Mouse (Mus musculus) stomach, postnatal 0 days (tissue): ENCODE measurements around the gene Hnrnpul1. TPM values are rescaled to one million over a fixed set of nuclear protein-coding genes. Genes with fewer than 3 reads are reported as not detected.
A peak's percentile ranks its signal among the peaks of the same experiment; 100 is the strongest.

Experiments used
- ATAC-seq: fragments of 200-750 bp; cut with Nextera tagmentation; 2 replicates; pipeline ENCODE4 v1.8.0; 2017; ENCODE audit not compliant: low FRiP score, low TSS enrichment
- DNase-seq: peaks from one replicate; pipeline ENCODE4 v3.0.0-alpha.2; 2016; ENCODE audit warnings: low spot score
- H3K27ac ChIP-seq: fragments of 300-500 bp; sonication (generic); replicated peaks from 2 replicates; pipeline ENCODE4 v1.5.1; 2014; ENCODE audit warnings: mild to moderate bottlenecking, control low read depth
- H3K27me3 ChIP-seq: fragments of 300-500 bp; sonication (generic); 2 replicates; pipeline ENCODE4 v1.6.1; 2014; ENCODE audit warnings: low read length; ENCODE audit not compliant: control insufficient read depth, insufficient read depth
- H3K36me3 ChIP-seq: fragments of 300-500 bp; sonication (generic); 2 replicates; pipeline ENCODE4 v1.6.1; 2014; ENCODE audit warnings: low read length, mixed read lengths; ENCODE audit not compliant: control insufficient read depth, insufficient read depth
- H3K4me1 ChIP-seq: fragments of 300-500 bp; sonication (generic); replicated peaks from 2 replicates; pipeline ENCODE4 v1.6.1; 2014; ENCODE audit warnings: antibody characterized with exemption; ENCODE audit not compliant: control insufficient read depth, insufficient read depth
- H3K4me2 ChIP-seq: fragments of 300-500 bp; sonication (generic); replicated peaks from 2 replicates; pipeline ENCODE4 v1.6.1; 2014; ENCODE audit warnings: low read depth, mild to moderate bottlenecking, control low read depth, moderate library complexity
- H3K4me3 ChIP-seq: fragments of 300-500 bp; sonication (generic); 2 replicates; pipeline ENCODE4 v1.5.1; 2014; ENCODE audit warnings: low read depth, low read length, control low read depth
- H3K9ac ChIP-seq: fragments of 300-500 bp; sonication (generic); 2 replicates; pipeline ENCODE4 v1.6.1; 2014; ENCODE audit warnings: mild to moderate bottlenecking, low read length, control low read depth, mixed read lengths
- H3K9me3 ChIP-seq: fragments of 300-500 bp; sonication (generic); 2 replicates; pipeline ENCODE4 v1.6.1; 2016; ENCODE audit warnings: low read length; ENCODE audit not compliant: control insufficient read depth
- CTCF ChIP-seq: IDR thresholded peaks from 2 replicates; pipeline ENCODE4 v1.5.1; 2016; ENCODE audit warnings: antibody characterized with exemption, low read depth, mild to moderate bottlenecking, moderate library complexity
- EP300 ChIP-seq: optimal IDR thresholded peaks from 2 replicates; pipeline ENCODE3; 2016; ENCODE audit warnings: antibody characterized with exemption
- WGBS: fragments of 180-500 bp; shearing (Covaris S2); extraction: QIAGEN DNeasy Blood & Tissue Kit; methylation state at CpG from one replicate; pipeline ENCODE4 v1.1.7; 2014; 5-methylcytosine and 5-hydroxymethylcytosine counted together
- polyA plus RNA-seq: library from polyadenylated mRNA; unstranded; fragments of >200 nt; fragmentation: Nextera tagmentation; extraction: Ambion mirVana; gene quantifications from 2 replicates; pipeline ENCODE4 v1.2.1, GENCODE M21; 2015

The Hnrnpul1 gene
- polyA plus RNA-seq, 1 experiment from 2014 or later, result 27.5 TPM

- ATAC-seq, result 0 out of 2 replicates have a peak, but pooled peaks have one; percentile 22
- Histone ChIP-seq H3K4me3 (no peak overlapping the region), H3K9me3 (no peaks in the 10 kb centered on the region), H3K27me3 (no peaks in the 10 kb centered on the region), H3K36me3 (no peaks in the 10 kb centered on the region), H3K27ac (no peak overlapping the region), H3K4me1 (peaks cover 5% of the 10 kb centered on the region; the same call in 1 of the 2 replicates), H3K4me2 (no peak overlapping the region; the same call in 1 of the 2 replicates), H3K9ac (no peak overlapping the region)
- TF ChIP-seq EP300 (no peak), CTCF (no peak)
- WGBS, result 32% methylated on average over 26 of the region's 37 CpGs
- peak; percentile 69 for DNase-seq
These were observed 49.7 kb downstream of the Hnrnpul1 start for GRCm38 (mm10) chr7:25704716-25705364.

GRCm38 (mm10) chr7:25703793-25704494 is 50.6 kb downstream of the Hnrnpul1 start:
- WGBS, result 50% methylated on average over 10 of the region's 10 CpGs
- Histone ChIP-seq H3K4me1 (peaks cover 4% of the 10 kb centered on the region; the same call in 1 of the 2 replicates), H3K36me3 (no peaks in the 10 kb centered on the region), H3K4me3 (no peak overlapping the region), H3K9ac (no peak overlapping the region), H3K27me3 (no peaks in the 10 kb centered on the region), H3K9me3 (no peaks in the 10 kb centered on the region), H3K27ac (no peak overlapping the region), H3K4me2 (no peak overlapping the region)
- TF ChIP-seq EP300 (no peak), CTCF (no peak)
- no peak for DNase-seq
- no peak for ATAC-seq

- Histone ChIP-seq H3K4me3 (no peak overlapping the region), H3K36me3 (no peaks in the 10 kb centered on the region), H3K27me3 (no peaks in the 10 kb centered on the region), H3K27ac (no peak overlapping the region), H3K9me3 (no peaks in the 10 kb centered on the region), H3K4me1 (peaks cover 4% of the 10 kb centered on the region; the same call in 1 of the 2 replicates), H3K4me2 (no peak overlapping the region), H3K9ac (no peak overlapping the region)
- no peak for ATAC-seq
- DNase-seq, result no peak
- TF ChIP-seq EP300 (no peak), CTCF (peak; percentile 43; the same call in 1 of the 2 replicates)
- 100% methylated on average over 2 of the region's 2 CpGs for WGBS
These were observed 52.2 kb downstream of the Hnrnpul1 start for GRCm38 (mm10) chr7:25702350-25702749.

DNA sequence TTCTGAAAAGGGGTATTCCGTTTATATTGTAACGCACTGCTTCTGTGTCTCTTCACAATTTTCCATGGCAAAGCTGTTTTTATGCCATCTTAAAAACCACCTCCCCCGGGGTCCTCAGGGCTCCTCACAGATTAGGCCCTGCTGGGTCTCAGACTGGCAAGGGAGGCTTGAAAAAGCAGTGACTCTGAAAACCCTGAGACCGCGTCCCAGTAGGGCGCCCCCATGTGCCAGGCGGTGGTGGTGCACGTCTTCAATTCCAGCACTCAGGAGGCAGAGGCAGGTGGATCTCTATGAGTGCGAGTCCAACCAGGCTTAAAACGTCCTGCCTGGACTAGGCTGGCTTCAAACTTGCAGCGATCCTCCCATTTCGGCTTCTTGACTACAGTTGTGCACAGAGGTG is 53.8 kb downstream of the Hnrnpul1 start:
- Histone ChIP-seq H3K9me3 (no peaks in the 10 kb centered on the region), H3K27ac (no peak overlapping the region), H3K9ac (no peak overlapping the region), H3K4me2 (no peak overlapping the region), H3K36me3 (no peaks in the 10 kb centered on the region), H3K4me3 (no peak overlapping the region), H3K4me1 (peaks cover 4% of the 10 kb centered on the region; the same call in 1 of the 2 replicates), H3K27me3 (no peaks in the 10 kb centered on the region)
- TF ChIP-seq EP300 (no peak), CTCF (peak; percentile 36; the same call in 1 of the 2 replicates)
- DNase-seq, result no peak
- 72% methylated on average over 12 of the region's 12 CpGs for WGBS
- no peak for ATAC-seq

- no peak overlapping the region for H3K9ac ChIP-seq
- no peaks in the 10 kb centered on the region for H3K36me3 ChIP-seq
- ATAC-seq (no peak; the same call in 1 of the 2 replicates), DNase-seq (no peak)
- 56% methylated on average over 13 of the region's 13 CpGs for WGBS
- no peak overlapping the region for H3K4me3 ChIP-seq
- no peaks in the 10 kb centered on the region for H3K27me3 ChIP-seq
- H3K4me2 ChIP-seq, result no peak overlapping the region
- H3K27ac ChIP-seq, result no peak overlapping the region
- TF ChIP-seq EP300 (no peak), CTCF (no peak)
- no peaks in the 10 kb centered on the region for H3K9me3 ChIP-seq
- no peaks in the 10 kb centered on the region for H3K4me1 ChIP-seq
These were observed 54.7 kb downstream of the Hnrnpul1 start for GRCm38 (mm10) chr7:25699851-25700250.

DNA sequence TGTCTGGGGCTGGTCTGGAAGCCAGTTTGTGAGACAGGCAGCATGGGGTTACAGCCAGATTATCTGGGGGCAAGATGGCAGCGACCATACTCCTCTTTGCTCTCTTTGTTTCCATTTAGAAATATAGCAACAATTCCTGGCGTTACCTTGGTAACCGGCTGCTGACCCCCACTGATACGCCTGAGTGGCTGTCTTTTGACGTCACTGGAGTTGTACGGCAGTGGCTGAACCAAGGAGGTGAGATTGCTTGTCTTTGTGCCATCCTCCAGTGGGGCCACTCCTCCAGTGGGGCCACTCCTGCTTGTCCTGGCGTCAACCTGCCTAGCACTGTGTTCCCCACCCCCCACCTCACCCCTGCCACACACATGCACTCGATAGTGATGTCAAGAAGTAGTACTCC is 60.5 kb downstream of the Hnrnpul1 start:
- Histone ChIP-seq H3K4me1 (no peaks in the 10 kb centered on the region), H3K36me3 (no peaks in the 10 kb centered on the region), H3K4me3 (no peak overlapping the region), H3K9me3 (no peaks in the 10 kb centered on the region), H3K4me2 (no peak overlapping the region), H3K27ac (no peak overlapping the region), H3K9ac (no peak overlapping the region), H3K27me3 (no peaks in the 10 kb centered on the region)
- TF ChIP-seq CTCF (no peak), EP300 (no peak)
- DNase-seq, result no peak
- ATAC-seq, result no peak
- whole genome bisulfite sequencing, result 74% methylated on average over 8 of the region's 8 CpGs
